Mouse (Mus musculus) C2C12 (cell line): ENCODE data around the gene Hist1h4f.
"Not testable (repeated sequence)": the region's sequence is repeated elsewhere in the genome, so short reads cannot be mapped to it uniquely, and the experiment has no call there.

Experiments used
- CTCF ChIP-seq: IDR thresholded peaks from one replicate; pipeline ENCODE4 v1.5.1; 2011; ENCODE audit not compliant: control insufficient read depth, insufficient read depth, insufficient read length
- MYOG ChIP-seq: IDR thresholded peaks from one replicate; pipeline ENCODE4 v1.6.1; 2011; ENCODE audit not compliant: control insufficient read depth, insufficient read length; ENCODE audit errors: extremely low read depth

GRCm38 (mm10) chr13:23542225-23542980 lies 9.0 kb downstream of the Hist1h4f start:
- TF ChIP-seq CTCF, MYOG: not testable (repeated sequence)
